Comparison of ENCODE assay signal across 7 mouse cellular contexts in genomic region chr4:83830891-83831880, GRCm38 (mm10).
A peak's percentile ranks its signal among the peaks of the same experiment; 100 is the strongest.
DNase-seq lines count a peak whose midpoint lies in the region; ATAC-seq lines count a peak whose summit lies in the region.

No protein-coding gene starts in this region.

- H3K27me3 ChIP-seq in heart, embryonic 14.5 days (ENCODE audit: control insufficient read depth, insufficient read depth, low read length) = no peaks in the 10 kb centered on the region

- H3K4me3 ChIP-seq in heart, embryonic 14.5 days (ENCODE audit: control insufficient read depth in 1 of 2, insufficient read depth in 1 of 2, low read depth in 1 of 2, low read length in 2 of 2) = no peak overlapping the region

- no peak overlapping the region for H3K27ac ChIP-seq in heart, embryonic 14.5 days (replicated peaks in 1 of 2; ENCODE audit: control insufficient read depth in 1 of 2, insufficient read depth in 1 of 2, low read depth in 2 of 2, low read length in 2 of 2)

- no peak overlapping the region for H3K9ac ChIP-seq in heart, embryonic 14.5 days (ENCODE audit: low read length)

- DNase-seq in NIH3T3 (ENCODE audit: low read depth) = peak; percentile 72
- DNase-seq in embryo, embryonic 11 days = peak; percentile 76
- DNase-seq in kidney, postnatal 14 days = peak; percentile 48
- DNase-seq in ovary, postnatal 14 days (ENCODE audit: low spot score) = no peak
- DNase-seq in left cerebral cortex, adult 11 months (ENCODE audit: low spot score) = no peak
- DNase-seq in right cerebral cortex, adult 18-20 months = no peak

- 53% methylated on average over 13 of the region's 13 CpGs for WGBS in heart, embryonic 14.5 days

- no peaks in the 10 kb centered on the region for H3K9me3 ChIP-seq in heart, embryonic 14.5 days (ENCODE audit: control insufficient read depth, low read length)

- H3K4me1 ChIP-seq in heart, embryonic 14.5 days (ENCODE audit: control insufficient read depth in 2 of 2, insufficient read depth in 2 of 2, low read length in 2 of 2) = no peaks in the 10 kb centered on the region

- 0 out of 2 replicates have a peak overlapping the region, but pooled peaks have one; percentile 14 for H3K4me2 ChIP-seq in heart, embryonic 14.5 days (ENCODE audit: low read length)

- no peaks in the 10 kb centered on the region for H3K36me3 ChIP-seq in heart, embryonic 14.5 days (ENCODE audit: control insufficient read depth, insufficient read depth, low read length)

- peak; percentile 80 for ATAC-seq in heart, embryonic 14.5 days (ENCODE audit: insufficient number of reproducible peaks, insufficient read depth, low FRiP score, low read depth)

Comparison
In these comparisons a context has a peak if more than half of its experiments do, and no peak if none do; other contexts are left out.
1. DNase-seq: peak in NIH3T3 (single experiment), embryo, embryonic 11 days (single experiment) and kidney, postnatal 14 days (single experiment); none in ovary, postnatal 14 days (single experiment), left cerebral cortex, adult 11 months (single experiment) and right cerebral cortex, adult 18-20 months (single experiment).